Mouse (Mus musculus): ENCODE measurements around the gene Nr1h3.
A peak's percentile ranks its signal among the peaks of the same experiment; 100 is the strongest.

Nr1h3 gene

GRCm38 (mm10) chr2:91183711-91184405 lies 18.8 kb downstream of the Nr1h3 start, which contains the start of gene Madd:
Gene Madd (minus strand): TSS chr2:91183837.
- DNase-seq (ENCODE audit: low spot score) = no peak

GRCm38 (mm10) chr2:91183148-91183513 lies 19.5 kb downstream of the Nr1h3 start:
- DNase-seq (ENCODE audit: low spot score) = peak; percentile 95

GRCm38 (mm10) chr2:91182405-91183147 lies 20.1 kb downstream of the Nr1h3 start:
- peak; percentile 86 for DNase-seq (ENCODE audit: low spot score)

GRCm38 (mm10) chr2:91182016-91182404 lies 20.6 kb downstream of the Nr1h3 start:
- DNase-seq (ENCODE audit: low spot score) = no peak

GRCm38 (mm10) chr2:91180706-91181105 lies 21.9 kb downstream of the Nr1h3 start:
- no peak for DNase-seq (ENCODE audit: low spot score)

GRCm38 (mm10) chr2:91179825-91180224 lies 22.8 kb downstream of the Nr1h3 start:
- DNase-seq (ENCODE audit: low spot score) = no peak

GRCm38 (mm10) chr2:91176234-91176633 lies 26.4 kb downstream of the Nr1h3 start:
- no peak for DNase-seq (ENCODE audit: low spot score)

GRCm38 (mm10) chr2:91175490-91175889 lies 27.1 kb downstream of the Nr1h3 start:
- DNase-seq (ENCODE audit: low spot score) = no peak

GRCm38 (mm10) chr2:91169587-91170322 lies 32.9 kb downstream of the Nr1h3 start:
- no peak for DNase-seq (ENCODE audit: low spot score)

GRCm38 (mm10) chr2:91167629-91168028 lies 35.0 kb downstream of the Nr1h3 start:
- DNase-seq (ENCODE audit: low spot score) = no peak

- DNase-seq (ENCODE audit: low spot score) = no peak
Observed at GRCm38 (mm10) chr2:91164991-91165390, 37.6 kb downstream of the Nr1h3 start.

GRCm38 (mm10) chr2:91163532-91163931 lies 39.1 kb downstream of the Nr1h3 start:
- DNase-seq (ENCODE audit: low spot score) = no peak

- DNase-seq (ENCODE audit: low spot score) = no peak
Observed at GRCm38 (mm10) chr2:91162952-91163351, 39.7 kb downstream of the Nr1h3 start.

- DNase-seq (ENCODE audit: low spot score) = peak; percentile 3
Observed at GRCm38 (mm10) chr2:91160591-91160990, 42.0 kb downstream of the Nr1h3 start.

GRCm38 (mm10) chr2:91157002-91157752 lies 45.5 kb downstream of the Nr1h3 start:
- DNase-seq (ENCODE audit: low spot score) = no peak

GRCm38 (mm10) chr2:91154091-91154490 lies 48.5 kb downstream of the Nr1h3 start:
- DNase-seq (ENCODE audit: low spot score) = no peak

- DNase-seq (ENCODE audit: low spot score) = no peak
Observed at GRCm38 (mm10) chr2:91152885-91153377, 49.7 kb downstream of the Nr1h3 start.

- DNase-seq (ENCODE audit: low spot score) = no peak
Observed at GRCm38 (mm10) chr2:91151331-91151730, 51.3 kb downstream of the Nr1h3 start.

GRCm38 (mm10) chr2:91148101-91148500 lies 54.5 kb downstream of the Nr1h3 start:
- DNase-seq (ENCODE audit: low spot score) = no peak

- DNase-seq (ENCODE audit: low spot score) = no peak
Observed at GRCm38 (mm10) chr2:91143401-91143800, 59.2 kb downstream of the Nr1h3 start.

- no peak for DNase-seq (ENCODE audit: low spot score)
Observed at GRCm38 (mm10) chr2:91142920-91143319, 59.7 kb downstream of the Nr1h3 start.

- no peak for DNase-seq (ENCODE audit: low spot score)
Observed at GRCm38 (mm10) chr2:91139764-91140163, 62.9 kb downstream of the Nr1h3 start.
